Mouse (Mus musculus) spleen, adult 2 months (tissue): Measurements from ENCODE around the gene P2rx6. TPM values are rescaled to one million over a fixed set of nuclear protein-coding genes. Genes with fewer than 3 reads are reported as not detected.
"Not testable (repeated sequence)": the region's sequence is repeated elsewhere in the genome, so short reads cannot be mapped to it uniquely, and the experiment has no call there.

ENCODE experiments used
- DNase-seq, 2 experiments: peaks; one replicate each; pipeline versions ENCODE4 v3.0.0 to v3.0.0-alpha.2; 2012 to 2021; ENCODE audit warnings: low spot score in 2 of 2, low read depth in 1 of 2
- H3K27ac ChIP-seq: fragments of 200-500 bp; 2 replicates; pipeline ENCODE4 v1.5.1; 2012; ENCODE audit warnings: low read length, inconsistent platforms; ENCODE audit not compliant: insufficient read depth
- H3K27me3 ChIP-seq: fragments of 200-500 bp; 2 replicates; pipeline ENCODE4 v1.6.1; 2012; ENCODE audit warnings: mild to moderate bottlenecking, moderate library complexity, low read length, inconsistent platforms; ENCODE audit not compliant: control insufficient read depth, insufficient read depth
- H3K36me3 ChIP-seq: fragments of 200-500 bp; 2 replicates; pipeline ENCODE4 v1.6.1; 2012; ENCODE audit warnings: mild to moderate bottlenecking, low read length, inconsistent platforms; ENCODE audit not compliant: control insufficient read depth, insufficient read depth
- H3K4me1 ChIP-seq: fragments of 200-500 bp; 2 replicates; pipeline ENCODE4 v1.6.1; 2011; ENCODE audit warnings: inconsistent platforms; ENCODE audit not compliant: control insufficient read depth, insufficient read depth, insufficient read length
- H3K4me3 ChIP-seq: fragments of 200-500 bp; 2 replicates; pipeline ENCODE4 v1.5.1; 2011; ENCODE audit warnings: mild to moderate bottlenecking, inconsistent platforms; ENCODE audit not compliant: insufficient read depth, insufficient read length; ENCODE audit errors: extremely low read depth
- CTCF ChIP-seq: fragments of 200-500 bp; IDR thresholded peaks from 2 replicates; pipeline ENCODE4 v1.5.1; 2011; ENCODE audit warnings: mild to moderate bottlenecking, inconsistent platforms; ENCODE audit not compliant: insufficient read depth, insufficient read length, insufficient replicate concordance; ENCODE audit errors: extremely low read depth
- POLR2A ChIP-seq: fragments of 200-500 bp; IDR thresholded peaks from 2 replicates; pipeline ENCODE4 v1.6.1; 2011; ENCODE audit warnings: low read depth, low read length, inconsistent platforms
- WGBS: fragments of 180-500 bp; shearing (Covaris S2); methylation state at CpG from one replicate; pipeline ENCODE4 v1.1.7; 2018; 5-methylcytosine and 5-hydroxymethylcytosine counted together
- polyA plus RNA-seq: library from polyadenylated mRNA; depleted of rRNA; stranded (reverse); fragments of >200 nt; gene quantifications from 2 replicates; pipeline ENCODE4 v1.2.3, GENCODE M21; 2012

The P2rx6 gene
- polyA plus RNA-seq, 1 experiment, result 0.33 TPM

DNA sequence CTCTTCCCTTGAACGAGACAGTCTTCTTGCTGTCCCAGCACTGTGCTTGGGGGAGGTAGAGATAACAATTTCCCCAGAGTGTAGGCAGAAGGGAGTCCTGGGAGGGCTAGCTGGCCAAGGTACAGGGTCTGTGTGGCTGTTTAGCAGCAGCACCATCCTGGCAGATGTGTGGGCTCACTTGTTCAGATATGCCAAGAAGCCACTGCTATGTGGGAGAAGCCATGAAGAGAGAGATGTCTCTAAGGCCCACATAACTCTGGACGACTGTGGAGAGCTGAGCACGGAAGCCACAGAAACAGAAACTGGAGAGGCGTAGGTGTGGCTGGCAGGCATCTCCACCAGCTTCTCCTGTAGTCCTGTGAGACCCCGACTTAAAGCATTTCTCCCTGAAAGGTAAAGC is 44.0 kb downstream of the P2rx6 start:
- DNase-seq, result no peak
- WGBS, result 79% methylated on average over 5 of the region's 5 CpGs
- H3K27ac ChIP-seq, result no peak overlapping the region
- no peak overlapping the region for H3K4me3 ChIP-seq
- no peaks in the 10 kb centered on the region for H3K36me3 ChIP-seq
- TF ChIP-seq POLR2A (no peak), CTCF (no peak)
- H3K27me3 ChIP-seq, result no peaks in the 10 kb centered on the region
- no peaks in the 10 kb centered on the region for H3K4me1 ChIP-seq

DNA sequence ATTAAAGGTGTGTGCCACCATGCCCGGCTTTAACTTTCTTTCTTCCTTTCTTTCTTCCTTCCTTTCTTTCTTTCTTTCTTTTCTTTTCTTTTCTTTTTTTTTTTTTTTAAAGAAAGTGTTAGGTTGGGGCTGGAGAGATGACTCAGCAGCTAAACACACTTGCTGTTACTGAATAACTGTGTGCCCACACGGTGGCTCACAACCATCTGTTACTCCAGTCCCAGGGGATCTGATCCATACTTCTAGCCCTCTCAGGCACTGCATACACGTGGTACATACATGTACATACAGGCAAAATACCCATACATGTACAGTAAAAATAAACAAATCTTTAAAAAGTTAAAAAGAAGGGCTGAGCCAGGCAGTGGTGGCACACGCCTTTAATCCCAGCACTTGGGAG is 49.7 kb downstream of the P2rx6 start:
- Histone ChIP-seq H3K36me3 (no peaks in the 10 kb centered on the region), H3K4me3 (no peak overlapping the region), H3K27ac (no peak overlapping the region), H3K4me1 (no peaks in the 10 kb centered on the region), H3K27me3 (no peaks in the 10 kb centered on the region)
- TF ChIP-seq POLR2A (no peak), CTCF (no peak)
- 58% methylated on average over 4 of the region's 4 CpGs for WGBS
- no peak for DNase-seq

DNA sequence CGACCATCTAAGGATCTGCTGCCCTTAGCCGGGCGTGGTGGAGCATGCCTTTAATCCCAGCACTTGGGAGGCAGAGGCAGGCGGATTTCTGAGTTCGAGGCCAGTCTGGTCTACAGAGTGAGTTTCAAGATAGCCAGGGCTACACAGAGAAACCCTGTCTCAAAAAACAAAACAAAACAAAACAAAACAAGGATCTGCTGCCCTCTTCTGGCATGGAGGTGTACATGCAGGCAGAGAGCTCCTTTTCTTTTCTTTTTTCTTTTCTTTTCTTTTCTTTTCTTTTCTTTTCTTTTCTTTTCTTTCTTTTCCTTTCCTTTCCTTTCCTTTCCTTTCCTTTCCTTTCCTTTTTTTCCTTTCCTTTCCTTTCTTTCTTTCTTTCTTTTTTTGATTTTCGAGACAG is 53.1 kb downstream of the P2rx6 start:
- H3K4me1 ChIP-seq, H3K27me3 ChIP-seq, H3K36me3 ChIP-seq, H3K4me3 ChIP-seq, H3K27ac ChIP-seq, DNase-seq: not testable (repeated sequence)
- 90% methylated on average over 6 of the region's 6 CpGs for whole genome bisulfite sequencing

DNA sequence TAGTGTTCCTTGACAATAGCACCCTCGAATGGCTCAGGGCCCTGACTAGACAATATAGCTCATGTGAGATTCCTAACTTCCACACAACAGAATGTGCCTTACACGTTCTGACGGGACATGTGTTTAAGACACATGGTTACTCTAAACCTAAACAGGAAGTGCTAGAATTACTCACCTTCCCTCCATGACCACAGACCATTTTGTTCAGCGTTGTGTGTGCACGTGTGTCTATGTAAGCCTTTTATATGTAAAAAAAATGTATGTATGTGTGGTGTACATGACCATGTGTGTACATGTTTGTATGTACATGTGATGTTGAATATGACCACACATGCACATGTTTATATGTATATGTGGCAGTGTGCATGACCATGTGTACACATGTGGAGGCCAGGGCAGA is 54.5 kb downstream of the P2rx6 start:
- Histone ChIP-seq H3K27ac (no peak overlapping the region), H3K4me1 (no peaks in the 10 kb centered on the region; the same call in 1 of the 2 replicates), H3K4me3 (no peak overlapping the region), H3K27me3 (no peaks in the 10 kb centered on the region), H3K36me3 (no peaks in the 10 kb centered on the region)
- no peak for DNase-seq
- TF ChIP-seq POLR2A, result no peak
- TF ChIP-seq CTCF, result no peak
- 45% methylated on average over 5 of the region's 5 CpGs for WGBS

DNA sequence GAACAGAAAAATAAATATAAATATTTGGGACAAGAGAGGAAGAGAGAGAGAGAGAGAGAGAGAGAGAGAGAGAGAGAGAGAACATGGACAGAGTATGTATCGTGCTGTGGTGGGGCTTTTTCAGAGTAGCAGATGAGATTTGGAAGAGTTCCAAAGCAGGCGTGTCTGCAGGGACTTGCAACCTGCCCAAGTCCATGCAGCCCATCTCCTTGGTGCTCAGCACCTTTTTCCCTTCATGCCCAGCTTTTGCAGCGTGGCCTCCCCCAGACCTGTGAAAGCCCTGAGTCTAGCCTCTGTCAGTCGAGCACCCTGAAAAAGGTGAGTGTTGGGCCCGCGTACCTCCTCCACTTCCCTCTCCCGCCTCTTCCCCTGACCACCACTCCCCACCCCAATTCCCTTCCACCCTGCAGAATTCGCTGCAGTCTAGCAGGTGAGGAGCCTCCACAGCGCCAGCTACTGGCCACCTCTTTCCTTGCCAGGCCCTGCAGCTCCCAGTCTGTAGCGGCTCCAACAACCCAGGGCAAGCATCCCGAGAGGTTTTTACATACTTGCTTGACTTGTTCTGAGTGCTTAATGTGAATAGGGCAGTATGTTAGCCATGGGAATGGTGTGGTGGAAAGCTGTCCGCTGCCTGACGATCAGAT is 56.4 kb downstream of the P2rx6 start:
- H3K4me3 ChIP-seq, result no peak overlapping the region
- H3K27me3 ChIP-seq, result no peaks in the 10 kb centered on the region
- H3K27ac ChIP-seq, result no peak overlapping the region
- peak in 1 of 2 experiments; percentile 39 for DNase-seq
- TF ChIP-seq CTCF (peak; percentile 64; the same call in 1 of the 2 replicates), POLR2A (no peak)
- H3K4me1 ChIP-seq, result no peaks in the 10 kb centered on the region; the same call in 1 of the 2 replicates
- 26% methylated on average over 13 of the region's 13 CpGs for WGBS
- H3K36me3 ChIP-seq, result no peaks in the 10 kb centered on the region

DNA sequence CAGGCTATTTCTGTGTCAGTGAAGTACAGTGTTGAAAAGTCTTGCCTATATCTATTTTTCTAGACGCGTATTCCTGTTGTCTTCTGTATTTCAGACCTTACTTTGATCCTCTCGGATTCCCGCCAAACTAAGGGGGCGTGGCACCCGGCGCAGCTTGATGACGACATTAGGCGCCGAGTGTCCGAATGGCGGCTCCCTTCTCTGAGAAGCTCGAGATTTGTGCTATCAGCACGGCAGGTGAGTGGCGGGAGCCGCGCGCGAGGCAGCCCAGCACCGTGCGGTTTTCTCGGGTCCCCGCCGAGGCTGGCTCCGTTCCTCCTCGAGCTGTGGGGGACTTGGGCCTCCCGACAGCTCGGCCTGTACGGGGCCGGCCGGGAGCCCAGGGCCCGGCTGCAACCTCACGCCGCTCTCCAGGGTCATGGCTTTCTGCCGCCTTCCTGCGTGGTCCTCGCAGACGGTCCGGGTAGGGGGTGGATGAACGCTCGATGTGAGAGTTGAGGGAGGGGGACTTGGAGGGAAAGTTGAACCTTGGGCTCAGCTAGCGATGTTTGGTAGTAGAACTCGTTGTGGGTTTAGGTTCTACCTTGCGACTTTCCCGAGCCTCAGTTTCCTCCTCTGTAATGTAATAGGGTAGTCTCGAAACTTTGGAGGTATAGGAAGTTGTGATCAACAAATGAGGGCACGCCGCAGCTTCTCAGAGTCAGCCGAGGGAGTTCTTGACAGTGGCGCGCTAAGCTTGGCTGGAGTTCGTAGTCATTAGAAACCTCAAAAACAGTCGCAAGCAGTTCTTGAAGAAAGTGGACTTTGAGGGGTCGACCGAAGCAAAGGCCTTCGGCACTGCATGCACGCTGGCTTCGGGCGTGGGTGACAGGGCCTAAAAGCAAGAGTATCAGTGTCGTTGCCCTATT is 57.8 kb downstream of the P2rx6 start, which contains the start of gene Smpd4:
TSS of gene Smpd4 (plus strand) at position 157 of the 908 bp plus-strand sequence.
- Histone ChIP-seq H3K27me3 (no peaks in the 10 kb centered on the region), H3K4me3 (peak within 1 kb of the TSS; percentile 78), H3K36me3 (no peaks in the 10 kb centered on the region), H3K27ac (no peak within 1 kb of the TSS), H3K4me1 (no peaks in the 10 kb centered on the region; the same call in 1 of the 2 replicates)
- 3% methylated on average over 60 of the region's 60 CpGs for WGBS
- TF ChIP-seq POLR2A, result no peak
- no peak for TF ChIP-seq CTCF
- peak; percentile 61 to 86 for DNase-seq
